Mouse (Mus musculus) kidney, adult 2 months (tissue): ENCODE measurements at regions not wholly inside any gene's neighbourhood (a gene's known extent, or its start where the extent isn't known, plus 50 kb on each side); places are given as distances from the start of the nearest gene placed in this dataset.

Experiments used
- DNase-seq: peaks from one replicate; pipeline ENCODE4 v3.0.0; 2021
- H3K27ac ChIP-seq: fragments of 200-500 bp; 2 replicates; pipeline ENCODE4 v1.5.1; 2012; ENCODE audit warnings: low read depth, low read length, control low read depth, inconsistent platforms; ENCODE audit not compliant: insufficient read depth
- H3K27me3 ChIP-seq: fragments of 200-500 bp; replicated peaks from 2 replicates; pipeline ENCODE4 v1.6.1; 2012; ENCODE audit warnings: mild to moderate bottlenecking, moderate library complexity, low read length, inconsistent platforms; ENCODE audit not compliant: control insufficient read depth, insufficient read depth
- H3K36me3 ChIP-seq: fragments of 200-500 bp; 2 replicates; pipeline ENCODE4 v1.6.1; 2012; ENCODE audit warnings: mild to moderate bottlenecking, moderate library complexity, low read length, inconsistent platforms; ENCODE audit not compliant: control insufficient read depth, insufficient read depth
- H3K4me1 ChIP-seq: fragments of 200-500 bp; 2 replicates; pipeline ENCODE4 v1.6.1; 2011; ENCODE audit warnings: low read length; ENCODE audit not compliant: control insufficient read depth, insufficient read depth
- H3K4me3 ChIP-seq: fragments of 200-500 bp; 2 replicates; pipeline ENCODE4 v1.5.1; 2011; ENCODE audit warnings: mild to moderate bottlenecking, low read depth, low read length, control low read depth; ENCODE audit not compliant: insufficient read depth
- CTCF ChIP-seq: fragments of 200-500 bp; conservative IDR thresholded peaks from 2 replicates; pipeline ENCODE4 v1.5.1; 2011; ENCODE audit warnings: low read depth, mild to moderate bottlenecking, control low read depth, low read length, moderate library complexity, mixed read lengths; ENCODE audit not compliant: insufficient read depth, insufficient read length
- POLR2A ChIP-seq: fragments of 200-500 bp; IDR thresholded peaks from one replicate; pipeline ENCODE4 v1.6.1; 2011; ENCODE audit warnings: low read depth, low read length, control low read depth
- WGBS: fragments of 180-500 bp; shearing (Covaris S2); methylation state at CpG from one replicate; pipeline ENCODE4 v1.1.7; 2018; 5-methylcytosine and 5-hydroxymethylcytosine counted together

- no peaks in the 10 kb centered on the region for H3K4me1 ChIP-seq
- 99% methylated on average over 2 of the region's 2 CpGs for WGBS
- H3K4me3 ChIP-seq: no peak overlapping the region
- H3K27me3 ChIP-seq: no peaks in the 10 kb centered on the region
- TF ChIP-seq POLR2A (no peak), CTCF (no peak)
- no peak overlapping the region for H3K27ac ChIP-seq
- no peaks in the 10 kb centered on the region for H3K36me3 ChIP-seq
- DNase-seq: no peak
Measured at GRCm38 (mm10) chr9:61268681-61269080, 103.5 kb upstream of the Tle3 start.

GRCm38 (mm10) chr9:61269151-61269870 is 102.9 kb upstream of the Tle3 start:
- 95% methylated on average over 5 of the region's 5 CpGs for WGBS
- H3K27me3 ChIP-seq: no peaks in the 10 kb centered on the region
- H3K4me3 ChIP-seq: no peak overlapping the region
- TF ChIP-seq CTCF (no peak), POLR2A (no peak)
- H3K27ac ChIP-seq: no peak overlapping the region
- no peaks in the 10 kb centered on the region for H3K4me1 ChIP-seq
- DNase-seq: no peak
- H3K36me3 ChIP-seq: no peaks in the 10 kb centered on the region

- H3K4me3 ChIP-seq: no peak overlapping the region
- no peaks in the 10 kb centered on the region for H3K27me3 ChIP-seq
- H3K4me1 ChIP-seq: no peaks in the 10 kb centered on the region
- H3K27ac ChIP-seq: no peak overlapping the region
- no peak for DNase-seq
- WGBS: 96% methylated on average over 1 of the region's 1 CpGs
- TF ChIP-seq CTCF (no peak), POLR2A (no peak)
- no peaks in the 10 kb centered on the region for H3K36me3 ChIP-seq
Measured at GRCm38 (mm10) chr9:61271243-61271642, 100.9 kb upstream of the Tle3 start.

- Histone ChIP-seq H3K27me3 (no peaks in the 10 kb centered on the region), H3K27ac (no peak overlapping the region), H3K4me3 (no peak overlapping the region), H3K36me3 (no peaks in the 10 kb centered on the region), H3K4me1 (no peaks in the 10 kb centered on the region)
- DNase-seq: no peak
- no peak for TF ChIP-seq CTCF
- TF ChIP-seq POLR2A: no peak
- 95% methylated on average over 5 of the region's 5 CpGs for WGBS
Measured at GRCm38 (mm10) chr9:61271769-61272352, 100.3 kb upstream of the Tle3 start.

GRCm38 (mm10) chr9:61274020-61274419 is 98.1 kb upstream of the Tle3 start:
- H3K36me3 ChIP-seq: no peaks in the 10 kb centered on the region
- peaks cover 7% of the 10 kb centered on the region; the same call in 1 of the 2 replicates for H3K4me1 ChIP-seq
- TF ChIP-seq POLR2A (no peak), CTCF (no peak)
- H3K27me3 ChIP-seq: no peaks in the 10 kb centered on the region
- no peak overlapping the region for H3K27ac ChIP-seq
- WGBS: 91% methylated on average over 9 of the region's 9 CpGs
- DNase-seq: no peak
- no peak overlapping the region for H3K4me3 ChIP-seq

- no peaks in the 10 kb centered on the region for H3K27me3 ChIP-seq
- H3K4me3 ChIP-seq: no peak overlapping the region
- no peak overlapping the region for H3K27ac ChIP-seq
- no peaks in the 10 kb centered on the region for H3K36me3 ChIP-seq
- peak; percentile 71 for DNase-seq
- WGBS: 29% methylated on average over 21 of the region's 21 CpGs
- H3K4me1 ChIP-seq: peaks cover 7% of the 10 kb centered on the region; the same call in 1 of the 2 replicates
- TF ChIP-seq POLR2A (no peak), CTCF (peak; percentile 70)
Measured at GRCm38 (mm10) chr9:61277369-61278215, 94.6 kb upstream of the Tle3 start.

- H3K4me3 ChIP-seq: no peak overlapping the region
- H3K4me1 ChIP-seq: peaks cover 7% of the 10 kb centered on the region; the same call in 1 of the 2 replicates
- TF ChIP-seq POLR2A: no peak
- TF ChIP-seq CTCF: no peak
- no peaks in the 10 kb centered on the region for H3K36me3 ChIP-seq
- H3K27me3 ChIP-seq: no peaks in the 10 kb centered on the region
- WGBS: 45% methylated on average over 12 of the region's 12 CpGs
- no peak for DNase-seq
- no peak overlapping the region for H3K27ac ChIP-seq
Measured at GRCm38 (mm10) chr9:61278216-61278758, 93.9 kb upstream of the Tle3 start.
